Mouse (Mus musculus) pancreas, adult 10 weeks (tissue): ENCODE results near the gene Ube2l3. TPM values are rescaled to one million over a fixed set of nuclear protein-coding genes. Genes with fewer than 3 reads are reported as not detected.

Source experiments
- polyA plus RNA-seq: library from polyadenylated mRNA; stranded (reverse); fragments of 350-450 nt; fragmentation: Illumina TruSeq; extraction: RNeasy Lipid Tissue Mini Kit (QIAGEN cat#74804); gene quantifications from one replicate; pipeline ENCODE4 v1.2.3, GENCODE M21; 2015; ENCODE audit warnings: low read depth, low replicate concordance; ENCODE audit not compliant: insufficient read depth

The Ube2l3 gene
- polyA plus RNA-seq, result 23.9 TPM

DNA sequence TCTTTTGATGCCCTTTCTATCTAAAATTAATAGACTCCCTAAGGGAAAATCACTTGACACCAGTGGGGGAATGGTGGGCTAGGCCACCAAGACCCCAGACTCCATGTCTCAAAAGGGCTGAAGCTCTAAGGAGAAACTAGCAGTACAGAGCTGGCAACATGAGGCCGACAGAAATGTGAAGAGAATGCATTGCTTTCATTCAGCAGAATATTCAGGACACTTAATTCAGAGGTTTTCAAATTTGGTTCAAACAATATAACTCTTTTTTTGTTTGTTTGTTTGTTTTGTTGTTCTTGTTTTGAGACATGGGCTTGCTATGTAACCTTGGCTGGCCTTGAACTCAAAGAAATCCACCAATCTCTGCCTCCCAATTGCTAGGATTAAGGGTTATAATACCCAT, at the start of gene Ube2l3:
Gene Ube2l3 (minus strand): TSS at position 101 of the 400 bp plus-strand sequence.

GRCm38 (mm10) chr16:17232794-17233701, 30.6 kb upstream of the Ube2l3 start, which contains the start of gene Hic2:
Gene Hic2, plus strand, starts transcription at chr16:17233572.

DNA sequence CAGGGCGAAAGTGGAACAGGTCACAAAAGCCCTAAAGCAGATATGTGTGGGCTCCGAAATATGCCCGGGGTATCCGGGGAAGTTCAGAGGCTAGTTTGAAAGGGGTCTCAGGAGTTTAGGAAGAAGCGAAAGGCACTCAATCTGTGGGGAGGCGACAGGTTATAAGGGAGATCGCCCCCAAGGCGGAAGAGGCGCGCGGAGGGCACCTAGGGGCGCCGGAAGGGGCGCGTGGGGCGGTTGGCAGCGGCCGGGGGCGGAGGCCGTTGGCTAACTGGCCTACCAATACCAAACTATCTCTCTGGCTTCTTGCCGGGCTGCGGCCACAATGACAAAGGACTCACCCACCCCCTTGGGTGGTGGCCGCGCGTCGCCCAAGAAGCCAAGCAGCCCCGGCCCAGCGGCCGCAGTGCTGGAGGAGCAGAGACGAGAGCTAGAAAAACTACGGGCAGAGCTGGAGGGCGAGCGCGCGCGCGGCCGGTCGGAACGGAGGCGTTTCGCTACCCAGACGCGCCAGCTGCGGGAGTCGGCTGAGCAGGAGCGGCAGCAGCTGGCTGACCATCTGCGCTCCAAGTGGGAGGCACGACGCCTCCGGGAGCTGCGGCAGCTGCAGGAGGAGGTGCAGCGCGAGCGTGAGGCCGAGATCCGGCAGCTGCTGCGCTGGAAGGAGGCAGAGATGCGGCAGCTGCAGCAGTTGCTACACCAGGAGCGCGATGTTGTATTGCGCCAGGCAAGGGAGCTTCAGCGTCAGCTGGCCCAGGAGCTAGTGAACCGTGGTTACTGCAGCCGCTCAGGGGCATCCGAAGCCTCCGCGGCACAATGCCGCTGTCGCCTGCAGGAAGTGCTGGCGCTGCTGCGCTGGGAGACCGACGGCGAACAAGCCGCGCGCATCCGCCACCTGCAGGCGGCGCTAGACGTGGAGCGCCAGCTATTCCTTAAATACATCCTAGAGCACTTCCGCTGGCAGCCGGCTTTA, 6.2 kb upstream of the Ube2l3 start, which contains the start of gene Rimbp3:
Gene Rimbp3 (plus strand): TSS at position 215 of the 973 bp plus-strand sequence.

DNA sequence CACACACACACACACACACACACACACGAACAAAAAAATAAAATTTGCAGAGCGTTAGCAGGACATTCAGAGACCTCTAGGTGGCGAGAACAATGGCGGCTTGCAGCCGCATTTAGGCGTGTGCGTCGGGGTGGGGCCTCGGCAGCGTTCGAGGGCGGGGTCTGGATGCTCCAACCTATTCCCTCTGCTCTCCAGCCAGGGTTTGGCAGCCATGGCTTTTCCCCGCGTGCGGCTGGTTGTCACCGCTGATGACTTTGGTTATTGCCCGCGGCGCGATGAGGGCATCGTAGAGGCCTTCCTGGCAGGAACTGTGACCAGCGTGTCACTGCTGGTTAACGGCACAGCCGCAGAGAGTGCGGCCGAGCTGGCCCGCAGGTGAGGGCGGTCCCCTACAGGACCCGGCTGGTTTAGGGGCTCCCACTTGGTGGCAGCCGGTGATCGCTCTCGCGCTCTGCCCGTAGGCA, 55.6 kb downstream of the Ube2l3 start, which contains the start of gene Ccdc116:
Gene Ccdc116 (minus strand): TSS at position 458 of the 464 bp plus-strand sequence.

GRCm38 (mm10) chr16:17144339-17144738, 58.1 kb downstream of the Ube2l3 start, which contains the start of gene Ydjc:
Gene Ydjc, plus strand, starts transcription at chr16:17144621.

DNA sequence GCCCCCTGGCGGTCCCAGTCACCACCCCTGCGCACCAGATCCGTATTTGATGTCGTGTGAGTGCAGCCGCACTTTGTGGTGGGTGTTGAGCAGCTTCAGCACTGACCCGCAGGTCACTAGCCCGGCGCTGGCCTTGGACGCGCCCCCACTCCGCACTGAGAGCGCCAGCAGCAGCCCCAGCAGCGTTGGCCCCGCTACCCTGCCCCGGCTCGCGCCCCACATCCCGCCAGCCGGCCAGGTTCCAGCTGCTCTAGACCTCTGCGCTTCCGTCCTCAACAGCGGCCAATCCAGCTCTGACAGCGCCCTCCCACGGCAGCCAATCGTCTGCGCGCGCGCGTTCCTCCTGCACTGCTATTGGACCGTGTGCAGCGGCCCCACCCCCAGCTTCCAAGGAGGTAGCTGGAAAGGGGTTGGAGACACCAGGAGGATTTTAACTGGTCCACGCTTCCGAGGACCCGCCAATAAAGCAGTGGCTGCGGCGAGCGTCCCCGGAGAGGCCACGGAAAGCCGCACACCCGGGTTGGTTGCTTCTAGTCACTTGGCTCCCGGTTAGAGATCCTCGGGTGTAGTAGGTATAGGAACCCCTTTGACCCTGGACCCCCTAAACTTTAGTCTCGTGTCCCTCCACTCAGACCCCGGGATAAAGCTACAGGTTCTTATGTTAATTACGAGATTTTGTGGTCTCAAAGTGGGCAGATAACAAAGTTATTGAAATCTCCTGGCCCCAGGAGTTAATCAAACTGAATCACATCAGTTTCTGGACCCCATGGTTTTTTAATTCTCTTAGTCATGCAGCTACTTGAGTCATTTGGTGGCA, 70.2 kb downstream of the Ube2l3 start, which contains the start of gene Sdf2l1:
Gene Sdf2l1 (minus strand): TSS at position 295 of the 817 bp plus-strand sequence.

GRCm38 (mm10) chr16:17124871-17125520, 77.5 kb downstream of the Ube2l3 start, which contains the start of gene 2610318N02Rik:
Gene 2610318N02Rik, minus strand, starts transcription at chr16:17125167.

DNA sequence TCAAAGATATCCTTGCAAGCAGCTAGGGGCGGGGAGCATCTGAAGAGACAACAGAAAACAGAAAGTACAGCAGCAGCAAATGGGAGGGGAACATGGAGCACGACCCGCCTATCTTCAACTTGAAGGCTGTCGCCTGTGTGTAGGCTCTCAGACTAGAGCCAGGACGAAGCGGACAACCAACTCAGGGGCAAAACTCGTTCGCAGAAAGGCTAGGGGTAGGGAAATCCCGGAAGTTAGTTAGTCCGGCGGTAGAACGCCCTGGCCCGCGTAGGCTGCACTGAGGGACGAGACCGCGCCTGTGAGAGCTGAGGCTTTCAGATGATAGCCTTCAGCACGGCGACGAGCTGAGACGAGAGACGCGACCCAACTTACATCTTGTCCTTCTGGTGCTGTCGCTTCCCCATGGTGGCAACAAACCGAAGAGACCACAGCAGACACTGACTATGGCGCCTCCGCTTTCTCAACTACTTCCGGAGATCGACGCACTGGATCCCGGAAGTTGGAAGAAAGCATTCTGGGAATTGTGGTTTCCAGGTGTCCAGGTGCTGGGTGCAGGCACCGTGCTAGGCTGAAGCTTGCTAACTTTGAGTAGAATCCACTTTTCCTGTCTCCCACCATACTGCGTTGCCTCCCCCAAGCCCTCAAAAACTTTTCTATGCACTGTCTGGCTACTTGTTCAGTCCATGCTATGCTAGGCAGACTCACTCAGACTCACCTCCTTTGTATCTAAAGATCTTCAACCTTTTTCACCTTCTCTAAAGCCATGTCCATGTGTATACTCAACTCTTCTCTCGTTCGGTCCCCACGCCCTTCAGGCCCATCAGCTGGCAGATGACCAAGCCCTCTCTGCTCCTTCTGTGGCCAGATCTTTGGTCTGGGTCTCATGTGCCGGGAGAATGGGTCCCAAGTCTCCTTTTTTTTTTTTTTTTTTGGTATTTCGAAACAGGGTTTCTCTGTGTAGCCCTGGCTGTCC, 91.4 kb downstream of the Ube2l3 start, which contains the start of gene Ppil2:
Gene Ppil2 (minus strand): TSS at position 487 of the 973 bp plus-strand sequence.

Other genes with a start within 250 kb of the Ube2l3 start
- gene Mapk1, start 219.3 kb downstream of the Ube2l3 start, polyA plus RNA-seq, result 13.6 TPM
- 0.33 TPM for gene Ypel1, start 133.0 kb downstream of the Ube2l3 start, polyA plus RNA-seq
- 21.5 TPM for gene Ppil2, start 91.4 kb downstream of the Ube2l3 start, polyA plus RNA-seq
- gene 2610318N02Rik, start 77.5 kb downstream of the Ube2l3 start, polyA plus RNA-seq, result 1.9 TPM
- 45.2 TPM for gene Sdf2l1, start 70.3 kb downstream of the Ube2l3 start, polyA plus RNA-seq
- gene Ydjc, start 58.0 kb downstream of the Ube2l3 start, polyA plus RNA-seq, result 1.3 TPM
- 0.44 TPM for gene Ccdc116, start 55.4 kb downstream of the Ube2l3 start, polyA plus RNA-seq
- not detected for gene Rimbp3, start 6.0 kb upstream of the Ube2l3 start, polyA plus RNA-seq
- gene Hic2, start 30.9 kb upstream of the Ube2l3 start, polyA plus RNA-seq, result 0.78 TPM
- 35.5 TPM for gene Tmem191c, start 73.4 kb upstream of the Ube2l3 start, polyA plus RNA-seq
- 0.74 TPM for gene Serpind1, start 128.7 kb upstream of the Ube2l3 start, polyA plus RNA-seq
- 4.2 TPM for gene Snap29, start 203.3 kb upstream of the Ube2l3 start, polyA plus RNA-seq
- 22.8 TPM for gene Pi4ka, start 203.7 kb upstream of the Ube2l3 start, polyA plus RNA-seq
- gene Crkl, start 249.3 kb upstream of the Ube2l3 start, polyA plus RNA-seq, result 4.9 TPM